Mouse (Mus musculus): ENCODE data around the gene Nploc4. TPM values are rescaled to one million over a fixed set of nuclear protein-coding genes. Genes with fewer than 3 reads are reported as not detected.
A peak's percentile ranks its signal among the peaks of the same experiment; 100 is the strongest.
"Not testable (repeated sequence)": the region's sequence is repeated elsewhere in the genome, so short reads cannot be mapped to it uniquely, and the experiment has no call there.

Gene Nploc4
- polyA plus RNA-seq, 1 experiment from 2014 or later, result 19.0 TPM

- no peaks in the 10 kb centered on the region for H3K36me3 ChIP-seq (ENCODE audit: control insufficient read depth, insufficient read depth)
- no peak for ATAC-seq (ENCODE audit: low read depth)
- peaks cover 71% of the 10 kb centered on the region for H3K4me1 ChIP-seq (ENCODE audit: control insufficient read depth, low read depth, low read length)
- 71% methylated on average over 17 of the region's 17 CpGs for WGBS (ENCODE audit: insufficient replicate concordance)
- peak overlapping the region; percentile 50 for H3K4me3 ChIP-seq (ENCODE audit: low read depth, low read length)
- peaks cover 12% of the 10 kb centered on the region for H3K27me3 ChIP-seq (ENCODE audit: control insufficient read depth, insufficient read depth, low read depth, low read length)
- no peaks in the 10 kb centered on the region for H3K9me3 ChIP-seq (replicated peaks; ENCODE audit: control insufficient read depth, low read length)
- peak overlapping the region; percentile 80 for H3K4me2 ChIP-seq (ENCODE audit: low read depth, low read length)
- peak overlapping the region; percentile 75 for H3K9ac ChIP-seq (ENCODE audit: low read depth, low read length)
- H3K27ac ChIP-seq (ENCODE audit: low read length), result peak overlapping the region; percentile 95
Measured at GRCm38 (mm10) chr11:120354304-120355276, 82.9 kb downstream of the Nploc4 start.

- Histone ChIP-seq H3K9me3 (replicated peaks; ENCODE audit: control insufficient read depth, low read length) (no peaks in the 10 kb centered on the region), H3K36me3 (ENCODE audit: control insufficient read depth, insufficient read depth) (no peaks in the 10 kb centered on the region), H3K4me2 (ENCODE audit: low read depth, low read length) (peak overlapping the region; percentile 80), H3K4me3 (ENCODE audit: low read depth, low read length) (peak overlapping the region; percentile 50), H3K27ac (ENCODE audit: low read length) (peak overlapping the region; percentile 95), H3K27me3 (ENCODE audit: control insufficient read depth, insufficient read depth, low read depth, low read length) (peaks cover 18% of the 10 kb centered on the region), H3K9ac (ENCODE audit: low read depth, low read length) (peak overlapping the region; percentile 75), H3K4me1 (ENCODE audit: control insufficient read depth, low read depth, low read length) (peaks cover 80% of the 10 kb centered on the region)
- WGBS (ENCODE audit: insufficient replicate concordance), result 6% methylated on average over 26 of the region's 26 CpGs
- ATAC-seq (ENCODE audit: low read depth), result peak; percentile 89
Measured at GRCm38 (mm10) chr11:120353500-120354303, 83.8 kb downstream of the Nploc4 start.

GRCm38 (mm10) chr11:120352571-120353290, 84.8 kb downstream of the Nploc4 start:
- Histone ChIP-seq H3K27ac (ENCODE audit: low read length) (peak overlapping the region; percentile 38; the same call in 1 of the 2 replicates), H3K4me3 (ENCODE audit: low read depth, low read length) (no peak overlapping the region), H3K4me2 (ENCODE audit: low read depth, low read length) (no peak overlapping the region), H3K9me3 (replicated peaks; ENCODE audit: control insufficient read depth, low read length) (no peaks in the 10 kb centered on the region), H3K9ac (ENCODE audit: low read depth, low read length) (no peak overlapping the region), H3K27me3 (ENCODE audit: control insufficient read depth, insufficient read depth, low read depth, low read length) (peaks cover 18% of the 10 kb centered on the region), H3K4me1 (ENCODE audit: control insufficient read depth, low read depth, low read length) (peaks cover 76% of the 10 kb centered on the region), H3K36me3 (ENCODE audit: control insufficient read depth, insufficient read depth) (no peaks in the 10 kb centered on the region)
- ATAC-seq (ENCODE audit: low read depth), result no peak
- 58% methylated on average over 13 of the region's 13 CpGs for WGBS (ENCODE audit: insufficient replicate concordance)

GRCm38 (mm10) chr11:120352093-120352350, 85.5 kb downstream of the Nploc4 start:
- H3K27ac ChIP-seq (ENCODE audit: low read length); H3K4me2 ChIP-seq (ENCODE audit: low read depth, low read length); ATAC-seq (ENCODE audit: low read depth); H3K36me3 ChIP-seq (ENCODE audit: control insufficient read depth, insufficient read depth); H3K9me3 ChIP-seq (replicated peaks; ENCODE audit: control insufficient read depth, low read length); H3K9ac ChIP-seq (ENCODE audit: low read depth, low read length); H3K4me3 ChIP-seq (ENCODE audit: low read depth, low read length): not testable (repeated sequence)
- H3K4me1 ChIP-seq (ENCODE audit: control insufficient read depth, low read depth, low read length), result peaks cover 74% of the 10 kb centered on the region
- H3K27me3 ChIP-seq (ENCODE audit: control insufficient read depth, insufficient read depth, low read depth, low read length), result peaks cover 18% of the 10 kb centered on the region
- WGBS (ENCODE audit: insufficient replicate concordance), result 78% methylated on average over 5 of the region's 5 CpGs

- Histone ChIP-seq H3K9ac (ENCODE audit: low read depth, low read length) (no peak overlapping the region), H3K4me2 (ENCODE audit: low read depth, low read length) (no peak overlapping the region), H3K36me3 (ENCODE audit: control insufficient read depth, insufficient read depth) (peaks cover 2% of the 10 kb centered on the region), H3K4me3 (ENCODE audit: low read depth, low read length) (no peak overlapping the region), H3K27ac (ENCODE audit: low read length) (peak overlapping the region; percentile 88), H3K27me3 (ENCODE audit: control insufficient read depth, insufficient read depth, low read depth, low read length) (peaks cover 18% of the 10 kb centered on the region), H3K9me3 (replicated peaks; ENCODE audit: control insufficient read depth, low read length) (no peaks in the 10 kb centered on the region), H3K4me1 (ENCODE audit: control insufficient read depth, low read depth, low read length) (peaks cover 74% of the 10 kb centered on the region)
- 80% methylated on average over 10 of the region's 10 CpGs for WGBS (ENCODE audit: insufficient replicate concordance)
- ATAC-seq (ENCODE audit: low read depth), result no peak
Measured at GRCm38 (mm10) chr11:120351250-120352092, 86.0 kb downstream of the Nploc4 start.

GRCm38 (mm10) chr11:120350711-120351110, 86.8 kb downstream of the Nploc4 start:
- Histone ChIP-seq H3K4me3 (ENCODE audit: low read depth, low read length) (peak overlapping the region; percentile 83), H3K9me3 (replicated peaks; ENCODE audit: control insufficient read depth, low read length) (no peaks in the 10 kb centered on the region), H3K27ac (ENCODE audit: low read length) (peak overlapping the region; percentile 88), H3K4me1 (ENCODE audit: control insufficient read depth, low read depth, low read length) (peaks cover 68% of the 10 kb centered on the region), H3K4me2 (ENCODE audit: low read depth, low read length) (peak overlapping the region; percentile 100), H3K9ac (ENCODE audit: low read depth, low read length) (no peak overlapping the region; the same call in 1 of the 2 replicates), H3K36me3 (ENCODE audit: control insufficient read depth, insufficient read depth) (peaks cover 3% of the 10 kb centered on the region), H3K27me3 (ENCODE audit: control insufficient read depth, insufficient read depth, low read depth, low read length) (peaks cover 18% of the 10 kb centered on the region)
- 41% methylated on average over 11 of the region's 11 CpGs for WGBS (ENCODE audit: insufficient replicate concordance)
- ATAC-seq (ENCODE audit: low read depth), result no peak

- peak overlapping the region; percentile 83 for H3K4me3 ChIP-seq (ENCODE audit: low read depth, low read length)
- H3K36me3 ChIP-seq (ENCODE audit: control insufficient read depth, insufficient read depth), result peaks cover 5% of the 10 kb centered on the region
- H3K9me3 ChIP-seq (replicated peaks; ENCODE audit: control insufficient read depth, low read length), result no peaks in the 10 kb centered on the region
- peak; percentile 26 for ATAC-seq (ENCODE audit: low read depth)
- H3K4me2 ChIP-seq (ENCODE audit: low read depth, low read length), result peak overlapping the region; percentile 100
- H3K27me3 ChIP-seq (ENCODE audit: control insufficient read depth, insufficient read depth, low read depth, low read length), result peaks cover 18% of the 10 kb centered on the region
- peak overlapping the region; percentile 88 for H3K27ac ChIP-seq (ENCODE audit: low read length)
- H3K4me1 ChIP-seq (ENCODE audit: control insufficient read depth, low read depth, low read length), result peaks cover 62% of the 10 kb centered on the region
- peak overlapping the region; percentile 96 for H3K9ac ChIP-seq (ENCODE audit: low read depth, low read length)
- WGBS (ENCODE audit: insufficient replicate concordance), result under 1% methylated on average over 68 of the region's 68 CpGs
Measured at GRCm38 (mm10) chr11:120349986-120350702, 87.4 kb downstream of the Nploc4 start.

All from liver, embryonic 16.5 days (tissue).